Mouse (Mus musculus): Measurements from ENCODE around the gene Ormdl3. TPM values are rescaled to one million over a fixed set of nuclear protein-coding genes. Genes with fewer than 3 reads are reported as not detected.

Gene Ormdl3
- polyA plus RNA-seq, 1 experiment from 2014 or later, result 72.2 TPM

- Histone ChIP-seq H3K4me2 (replicated peaks) (0 out of 2 replicates have a peak overlapping the region, but pooled peaks have one; percentile 7), H3K9ac (no peak overlapping the region)
Measured at GRCm38 (mm10) chr11:98599291-98599690, 12.1 kb upstream of the Ormdl3 start.

GRCm38 (mm10) chr11:98598851-98599290 lies 11.7 kb upstream of the Ormdl3 start:
- Histone ChIP-seq H3K9ac (no peak overlapping the region), H3K27me3 (replicated peaks) (peaks cover 21% of the 10 kb centered on the region), H3K4me2 (replicated peaks) (0 out of 2 replicates have a peak overlapping the region, but pooled peaks have one; percentile 7), H3K4me1 (peaks cover 4% of the 10 kb centered on the region; the same call in 1 of the 2 replicates), H3K27ac (no peak overlapping the region), H3K36me3 (no peaks in the 10 kb centered on the region), H3K4me3 (no peak overlapping the region), H3K9me3 (no peaks in the 10 kb centered on the region)
- 64% methylated on average over 18 of the region's 18 CpGs for WGBS
- no peak for ATAC-seq (ENCODE audit: low FRiP score, low read depth)

More at GRCm38 (mm10) chr11:98599291-98599690, 12.1 kb upstream of the Ormdl3 start:
- WGBS, result 44% methylated on average over 18 of the region's 18 CpGs
- Histone ChIP-seq H3K27me3 (replicated peaks) (peaks cover 21% of the 10 kb centered on the region), H3K4me1 (peaks cover 4% of the 10 kb centered on the region; the same call in 1 of the 2 replicates), H3K36me3 (no peaks in the 10 kb centered on the region), H3K9me3 (no peaks in the 10 kb centered on the region), H3K27ac (no peak overlapping the region), H3K4me3 (no peak overlapping the region)
- ATAC-seq (ENCODE audit: low FRiP score, low read depth), result no peak

GRCm38 (mm10) chr11:98597991-98598390 lies 10.8 kb upstream of the Ormdl3 start, which contains the start of gene Lrrc3c:
Gene Lrrc3c, plus strand, starts transcription at chr11:98598291.
- no peak for ATAC-seq (ENCODE audit: low FRiP score, low read depth)
- WGBS, result 87% methylated on average over 8 of the region's 8 CpGs

GRCm38 (mm10) chr11:98597363-98597762 lies 10.2 kb upstream of the Ormdl3 start:
- no peaks in the 10 kb centered on the region for H3K36me3 ChIP-seq
- peaks cover 21% of the 10 kb centered on the region for H3K27me3 ChIP-seq (replicated peaks)
- H3K27ac ChIP-seq, result no peak overlapping the region
- WGBS, result 48% methylated on average over 6 of the region's 6 CpGs
- no peak overlapping the region for H3K4me2 ChIP-seq (replicated peaks)
- H3K4me3 ChIP-seq, result no peak overlapping the region
- H3K9me3 ChIP-seq, result no peaks in the 10 kb centered on the region
- no peak for ATAC-seq (ENCODE audit: low FRiP score, low read depth)
- no peak overlapping the region for H3K9ac ChIP-seq
- peaks cover 4% of the 10 kb centered on the region; the same call in 1 of the 2 replicates for H3K4me1 ChIP-seq

More at GRCm38 (mm10) chr11:98597991-98598390, 10.8 kb upstream of the Ormdl3 start, which contains the start of gene Lrrc3c:
- Histone ChIP-seq H3K9me3 (no peaks in the 10 kb centered on the region), H3K4me2 (replicated peaks) (0 out of 2 replicates have a peak within 1 kb of the TSS, but pooled peaks have one; percentile 7), H3K36me3 (no peaks in the 10 kb centered on the region), H3K4me1 (peaks cover 4% of the 10 kb centered on the region; the same call in 1 of the 2 replicates), H3K27ac (no peak within 1 kb of the TSS), H3K9ac (no peak within 1 kb of the TSS), H3K4me3 (no peak within 1 kb of the TSS), H3K27me3 (replicated peaks) (peaks cover 21% of the 10 kb centered on the region)

- Histone ChIP-seq H3K9ac (no peak overlapping the region), H3K4me2 (replicated peaks) (no peak overlapping the region), H3K4me3 (no peak overlapping the region), H3K27me3 (replicated peaks) (peaks cover 18% of the 10 kb centered on the region), H3K9me3 (no peaks in the 10 kb centered on the region), H3K36me3 (no peaks in the 10 kb centered on the region), H3K27ac (no peak overlapping the region), H3K4me1 (no peaks in the 10 kb centered on the region)
- ATAC-seq (ENCODE audit: low FRiP score, low read depth), result no peak
- 73% methylated on average over 3 of the region's 3 CpGs for WGBS
Measured at GRCm38 (mm10) chr11:98595955-98596354, 8.8 kb upstream of the Ormdl3 start.

- 80% methylated on average over 10 of the region's 10 CpGs for WGBS
- no peaks in the 10 kb centered on the region for H3K9me3 ChIP-seq
- H3K4me2 ChIP-seq (replicated peaks), result no peak overlapping the region
- H3K27ac ChIP-seq, result no peak overlapping the region
- H3K4me1 ChIP-seq, result no peaks in the 10 kb centered on the region
- no peak overlapping the region for H3K9ac ChIP-seq
- no peaks in the 10 kb centered on the region for H3K36me3 ChIP-seq
- no peak overlapping the region for H3K4me3 ChIP-seq
- peaks cover 16% of the 10 kb centered on the region for H3K27me3 ChIP-seq (replicated peaks)
- no peak for ATAC-seq (ENCODE audit: low FRiP score, low read depth)
Measured at GRCm38 (mm10) chr11:98595473-98595872, 8.3 kb upstream of the Ormdl3 start.

GRCm38 (mm10) chr11:98595021-98595420 lies 7.9 kb upstream of the Ormdl3 start:
- WGBS, result 75% methylated on average over 6 of the region's 6 CpGs

GRCm38 (mm10) chr11:98590548-98591445 lies 3.6 kb upstream of the Ormdl3 start:
- no peak overlapping the region for H3K4me2 ChIP-seq (replicated peaks)
- H3K4me1 ChIP-seq, result peaks cover 15% of the 10 kb centered on the region
- WGBS, result 72% methylated on average over 19 of the region's 19 CpGs
- H3K9me3 ChIP-seq, result no peaks in the 10 kb centered on the region
- no peaks in the 10 kb centered on the region for H3K36me3 ChIP-seq
- no peak for ATAC-seq (ENCODE audit: low FRiP score, low read depth)
- H3K27ac ChIP-seq, result no peak overlapping the region
- H3K27me3 ChIP-seq (replicated peaks), result no peaks in the 10 kb centered on the region
- no peak overlapping the region for H3K4me3 ChIP-seq
- no peak overlapping the region for H3K9ac ChIP-seq

More at GRCm38 (mm10) chr11:98595021-98595420, 7.9 kb upstream of the Ormdl3 start:
- H3K36me3 ChIP-seq, result no peaks in the 10 kb centered on the region
- H3K27ac ChIP-seq, result no peak overlapping the region
- peaks cover 13% of the 10 kb centered on the region for H3K27me3 ChIP-seq (replicated peaks)
- H3K4me2 ChIP-seq (replicated peaks), result no peak overlapping the region
- no peaks in the 10 kb centered on the region for H3K4me1 ChIP-seq
- no peak overlapping the region for H3K9ac ChIP-seq
- no peak overlapping the region for H3K4me3 ChIP-seq
- ATAC-seq (ENCODE audit: low FRiP score, low read depth), result no peak
- no peaks in the 10 kb centered on the region for H3K9me3 ChIP-seq

- 86% methylated on average over 8 of the region's 8 CpGs for WGBS
- H3K27me3 ChIP-seq (replicated peaks), result no peaks in the 10 kb centered on the region
- no peak overlapping the region for H3K4me3 ChIP-seq
- H3K36me3 ChIP-seq, result no peaks in the 10 kb centered on the region
- H3K9ac ChIP-seq, result no peak overlapping the region
- H3K9me3 ChIP-seq, result no peaks in the 10 kb centered on the region
- ATAC-seq (ENCODE audit: low FRiP score, low read depth), result no peak
- peaks cover 27% of the 10 kb centered on the region for H3K4me1 ChIP-seq
- no peak overlapping the region for H3K27ac ChIP-seq
- no peak overlapping the region for H3K4me2 ChIP-seq (replicated peaks)
Measured at GRCm38 (mm10) chr11:98589306-98589705, 2.1 kb upstream of the Ormdl3 start.

- Histone ChIP-seq H3K27me3 (replicated peaks) (no peaks in the 10 kb centered on the region), H3K4me1 (peaks cover 27% of the 10 kb centered on the region), H3K4me2 (replicated peaks) (no peak overlapping the region), H3K4me3 (no peak overlapping the region), H3K9ac (no peak overlapping the region), H3K36me3 (no peaks in the 10 kb centered on the region), H3K9me3 (no peaks in the 10 kb centered on the region), H3K27ac (no peak overlapping the region)
- no peak for ATAC-seq (ENCODE audit: low FRiP score, low read depth)
- WGBS, result 65% methylated on average over 6 of the region's 6 CpGs
Measured at GRCm38 (mm10) chr11:98588833-98589281, 1.7 kb upstream of the Ormdl3 start.

GRCm38 (mm10) chr11:98587684-98588546 lies 747 bp upstream of the Ormdl3 start:
- Histone ChIP-seq H3K27ac (no peak overlapping the region), H3K4me2 (replicated peaks) (peak overlapping the region; percentile 92), H3K4me3 (peak overlapping the region; percentile 84), H3K27me3 (replicated peaks) (no peaks in the 10 kb centered on the region), H3K9ac (0 out of 2 replicates have a peak overlapping the region, but pooled peaks have one; percentile 10), H3K36me3 (peaks cover 7% of the 10 kb centered on the region), H3K9me3 (no peaks in the 10 kb centered on the region), H3K4me1 (peaks cover 27% of the 10 kb centered on the region)
- 7% methylated on average over 20 of the region's 20 CpGs for WGBS
- ATAC-seq (ENCODE audit: low FRiP score, low read depth), result no peak
